Mouse (Mus musculus) midbrain, embryonic 12.5 days (tissue): ENCODE results near the gene Tmprss11g. TPM values are rescaled to one million over a fixed set of nuclear protein-coding genes. Genes with fewer than 3 reads are reported as not detected.

Experiments
- ATAC-seq: fragments of 200-750 bp; cut with Nextera tagmentation; 2 replicates; pipeline ENCODE4 v1.8.0; 2017; ENCODE audit warnings: low read depth, moderate TSS enrichment, moderate library complexity; ENCODE audit not compliant: low FRiP score
- H3K27ac ChIP-seq: fragments of 300-500 bp; sonication (generic); replicated peaks from 2 replicates; pipeline ENCODE4 v1.5.1; 2016; ENCODE audit warnings: mild to moderate bottlenecking
- H3K27me3 ChIP-seq: fragments of 300-500 bp; sonication (generic); 2 replicates; pipeline ENCODE4 v1.6.1; 2016; ENCODE audit warnings: mild to moderate bottlenecking
- H3K36me3 ChIP-seq: fragments of 300-500 bp; sonication (generic); 2 replicates; pipeline ENCODE4 v1.6.1; 2016
- H3K4me1 ChIP-seq: fragments of 300-500 bp; sonication (generic); 2 replicates; pipeline ENCODE4 v1.6.1; 2016
- H3K4me2 ChIP-seq: fragments of 300-500 bp; sonication (generic); replicated peaks from 2 replicates; pipeline ENCODE4 v1.6.1; 2016; ENCODE audit warnings: mild to moderate bottlenecking, moderate library complexity
- H3K4me3 ChIP-seq: fragments of 300-500 bp; sonication (generic); 2 replicates; pipeline ENCODE4 v1.5.1; 2016; ENCODE audit warnings: mild to moderate bottlenecking
- H3K9ac ChIP-seq: fragments of 300-500 bp; sonication (generic); replicated peaks from 2 replicates; pipeline ENCODE4 v1.6.1; 2016; ENCODE audit warnings: mild to moderate bottlenecking, moderate library complexity
- H3K9me3 ChIP-seq: fragments of 300-500 bp; sonication (generic); 2 replicates; pipeline ENCODE4 v1.6.1; 2016; ENCODE audit warnings: mild to moderate bottlenecking
- WGBS: fragments of 180-500 bp; shearing (Covaris S2); methylation state at CpG from one replicate; pipeline ENCODE4 v1.1.7; 2016; 5-methylcytosine and 5-hydroxymethylcytosine counted together
- polyA plus RNA-seq: library from polyadenylated mRNA; unstranded; fragments of >200 nt; fragmentation: Nextera tagmentation; extraction: Ambion mirVana; gene quantifications from 2 replicates; pipeline ENCODE4 v1.2.1, GENCODE M21; 2016

Gene Tmprss11g
- polyA plus RNA-seq = not detected in 2 replicates

DNA sequence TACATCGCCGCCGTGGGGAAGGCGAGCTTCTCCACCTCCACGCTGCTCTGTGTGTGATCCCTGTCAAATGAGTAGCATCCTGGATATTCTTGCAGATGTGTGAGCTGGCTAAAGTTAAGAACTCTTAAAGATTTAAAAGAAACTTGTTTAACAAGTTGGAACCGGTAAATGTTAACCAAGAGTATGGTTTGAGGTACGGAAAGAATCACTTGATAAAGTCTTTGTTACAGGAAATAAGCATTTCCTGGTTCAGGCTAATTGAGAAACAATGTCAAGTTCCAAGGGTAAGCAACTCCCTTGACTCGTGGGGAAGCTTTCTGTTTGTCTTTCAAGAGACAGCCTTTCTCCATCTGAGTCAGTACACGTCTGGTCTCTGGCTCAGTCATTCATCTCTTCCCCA is at the start of gene Tmprss11g:
Tmprss11g (minus strand) TSS at position 101 of the 400 bp plus-strand sequence.
- 82% methylated on average over 9 of the region's 9 CpGs for WGBS
- no peak within 1 kb of the TSS for H3K4me3 ChIP-seq
- no peak within 1 kb of the TSS for H3K27ac ChIP-seq
- H3K4me1 ChIP-seq = no peaks in the 10 kb centered on the region
- no peaks in the 10 kb centered on the region for H3K9me3 ChIP-seq
- no peaks in the 10 kb centered on the region for H3K36me3 ChIP-seq
- H3K27me3 ChIP-seq = no peaks in the 10 kb centered on the region
- no peak within 1 kb of the TSS for H3K9ac ChIP-seq
- no peak for ATAC-seq
- H3K4me2 ChIP-seq = no peak within 1 kb of the TSS

DNA sequence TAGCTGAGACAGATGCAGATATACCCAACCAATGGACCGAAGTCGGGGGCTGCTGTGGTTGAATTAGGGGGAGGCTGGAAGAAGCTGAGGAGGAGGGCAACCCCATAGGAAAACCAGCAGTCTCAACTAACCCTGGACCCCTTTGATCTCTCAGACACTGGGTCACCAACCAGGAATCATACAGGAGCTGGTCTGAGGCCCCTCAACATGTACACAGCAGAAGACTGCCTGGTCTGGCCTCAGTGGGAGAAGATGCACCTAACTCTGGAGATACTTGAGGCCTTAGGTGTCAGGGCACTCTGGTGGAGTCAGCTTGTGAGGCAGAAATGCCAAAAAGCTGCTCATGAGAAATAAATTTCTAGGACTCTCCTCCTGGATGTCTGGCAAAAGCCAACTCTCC is 28.3 kb upstream of the Tmprss11g start:
- Histone ChIP-seq H3K4me3 (no peak overlapping the region), H3K4me1 (no peaks in the 10 kb centered on the region), H3K27ac (no peak overlapping the region), H3K9me3 (no peaks in the 10 kb centered on the region), H3K4me2 (no peak overlapping the region), H3K36me3 (no peaks in the 10 kb centered on the region), H3K27me3 (no peaks in the 10 kb centered on the region), H3K9ac (no peak overlapping the region)
- WGBS = 89% methylated on average over 2 of the region's 2 CpGs
- ATAC-seq = no peak

DNA sequence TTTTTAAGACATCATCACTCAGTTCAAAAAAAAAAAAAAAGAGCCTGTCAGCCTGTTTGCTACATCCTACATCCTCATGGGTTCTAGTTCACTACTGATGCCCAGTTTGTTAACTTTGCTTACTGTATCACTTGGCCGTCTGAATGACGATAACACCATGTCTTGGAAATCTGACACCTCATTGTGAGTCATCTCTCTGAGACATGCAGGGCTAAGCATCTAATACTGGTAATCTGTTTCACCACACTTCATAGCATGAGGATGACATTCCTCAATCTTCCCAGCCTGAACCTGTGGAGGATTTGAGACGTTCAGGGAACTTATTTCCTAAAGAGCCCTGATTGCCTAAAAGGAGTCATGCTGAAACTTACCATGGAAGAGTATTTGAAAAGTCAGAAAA is 22.2 kb upstream of the Tmprss11g start:
- Histone ChIP-seq H3K4me1 (no peaks in the 10 kb centered on the region), H3K36me3 (no peaks in the 10 kb centered on the region), H3K4me3 (no peak overlapping the region), H3K27ac (no peak overlapping the region), H3K27me3 (no peaks in the 10 kb centered on the region), H3K4me2 (no peak overlapping the region), H3K9ac (no peak overlapping the region), H3K9me3 (no peaks in the 10 kb centered on the region)
- 79% methylated on average over 3 of the region's 3 CpGs for WGBS
- ATAC-seq = no peak

DNA sequence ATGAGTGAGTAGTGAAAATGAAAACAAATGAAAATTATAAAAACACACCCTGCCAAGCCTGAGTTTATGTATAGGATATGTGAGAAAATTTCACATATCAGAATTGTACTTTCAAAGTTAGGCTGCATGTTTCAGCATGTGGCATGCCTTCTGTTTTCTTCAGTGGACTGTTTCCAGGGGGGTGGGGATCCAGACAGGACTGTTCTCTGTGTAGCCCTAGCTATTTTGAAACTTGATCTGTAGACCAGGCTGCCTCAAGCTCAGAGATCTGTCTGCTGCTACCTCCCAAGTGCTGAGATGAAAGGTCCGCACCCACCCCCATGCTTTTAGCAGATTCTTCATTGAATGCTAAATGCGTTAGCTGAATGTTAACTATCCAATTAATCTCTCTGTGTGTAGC is 10.3 kb upstream of the Tmprss11g start:
- Histone ChIP-seq H3K27ac (no peak overlapping the region), H3K36me3 (no peaks in the 10 kb centered on the region), H3K9ac (no peak overlapping the region), H3K4me2 (no peak overlapping the region), H3K9me3 (no peaks in the 10 kb centered on the region), H3K4me3 (no peak overlapping the region), H3K4me1 (no peaks in the 10 kb centered on the region), H3K27me3 (no peaks in the 10 kb centered on the region)
- 81% methylated on average over 2 of the region's 2 CpGs for WGBS
- no peak for ATAC-seq

DNA sequence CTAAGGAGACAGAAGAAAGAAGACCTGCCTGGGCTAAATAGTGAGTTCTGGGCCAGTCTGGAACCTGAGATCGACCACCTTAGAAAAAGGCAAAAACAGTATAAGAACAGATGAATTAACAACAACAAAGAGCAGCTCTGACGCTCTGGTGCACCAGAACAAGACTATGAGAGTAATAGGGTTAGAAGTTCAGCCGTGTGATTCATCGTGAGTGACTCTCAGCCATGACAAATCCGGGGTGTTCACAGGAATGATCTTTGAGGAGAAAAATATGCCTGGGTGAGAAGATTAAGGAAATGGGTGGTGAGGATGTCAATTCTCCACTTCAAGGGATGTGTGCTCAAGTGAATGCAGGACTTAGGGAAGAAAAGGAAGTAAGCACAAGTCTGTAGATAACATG is 6.9 kb downstream of the Tmprss11g start:
- no peaks in the 10 kb centered on the region for H3K36me3 ChIP-seq
- 31% methylated on average over 5 of the region's 5 CpGs for WGBS
- no peaks in the 10 kb centered on the region for H3K9me3 ChIP-seq
- no peak overlapping the region for H3K4me2 ChIP-seq
- H3K4me3 ChIP-seq = no peak overlapping the region
- H3K9ac ChIP-seq = no peak overlapping the region
- no peak for ATAC-seq
- H3K27ac ChIP-seq = no peak overlapping the region
- H3K27me3 ChIP-seq = no peaks in the 10 kb centered on the region
- no peaks in the 10 kb centered on the region for H3K4me1 ChIP-seq

DNA sequence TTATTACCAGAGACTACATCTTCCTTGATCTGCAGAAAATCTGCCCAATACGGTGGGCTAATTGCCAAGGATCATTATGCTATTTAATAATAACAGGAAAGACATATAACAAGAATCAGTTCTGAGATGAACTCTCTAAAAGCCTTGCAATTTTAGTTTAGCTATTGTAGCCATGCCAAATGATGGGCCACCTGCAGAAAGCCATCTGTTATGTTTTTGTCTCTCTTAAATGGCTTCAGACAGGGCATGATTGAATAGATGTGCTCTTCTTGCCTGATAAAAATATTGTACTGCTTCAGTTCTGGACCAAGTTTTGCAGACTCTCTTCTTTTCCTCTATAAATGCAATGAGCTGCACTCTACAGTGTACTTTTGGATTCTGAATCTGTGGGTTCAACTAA is 24.9 kb downstream of the Tmprss11g start:
- no peak overlapping the region for H3K9ac ChIP-seq
- no peaks in the 10 kb centered on the region for H3K9me3 ChIP-seq
- ATAC-seq = no peak
- H3K36me3 ChIP-seq = no peaks in the 10 kb centered on the region
- 84% methylated on average over 1 of the region's 1 CpGs for WGBS
- H3K27ac ChIP-seq = no peak overlapping the region
- H3K4me1 ChIP-seq = no peaks in the 10 kb centered on the region
- H3K4me2 ChIP-seq = no peak overlapping the region
- H3K4me3 ChIP-seq = no peak overlapping the region
- H3K27me3 ChIP-seq = no peaks in the 10 kb centered on the region

DNA sequence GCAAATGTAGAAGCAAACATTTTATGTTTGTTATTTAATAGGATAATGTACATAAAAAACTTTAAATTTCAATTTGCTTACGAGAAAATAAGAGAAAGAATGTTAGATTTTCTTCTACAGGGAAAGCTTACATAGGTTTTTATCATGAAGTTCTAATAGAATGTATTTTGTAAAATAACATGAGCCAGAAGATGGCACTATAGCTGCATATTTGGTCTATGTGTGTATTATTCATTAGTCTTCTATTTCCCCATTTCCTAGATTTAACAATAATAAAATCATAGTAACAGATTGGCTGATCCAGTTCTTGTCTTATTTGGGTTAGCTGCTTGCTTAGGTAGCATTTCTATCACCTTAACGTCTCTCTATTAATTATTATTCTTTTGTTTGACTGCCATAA is 35.8 kb downstream of the Tmprss11g start:
- no peak overlapping the region for H3K4me2 ChIP-seq
- H3K9me3 ChIP-seq = no peaks in the 10 kb centered on the region
- 71% methylated on average over 2 of the region's 2 CpGs for WGBS
- no peaks in the 10 kb centered on the region for H3K27me3 ChIP-seq
- no peak for ATAC-seq
- H3K27ac ChIP-seq = no peak overlapping the region
- no peak overlapping the region for H3K4me3 ChIP-seq
- H3K4me1 ChIP-seq = no peaks in the 10 kb centered on the region
- H3K36me3 ChIP-seq = no peaks in the 10 kb centered on the region
- H3K9ac ChIP-seq = no peak overlapping the region

DNA sequence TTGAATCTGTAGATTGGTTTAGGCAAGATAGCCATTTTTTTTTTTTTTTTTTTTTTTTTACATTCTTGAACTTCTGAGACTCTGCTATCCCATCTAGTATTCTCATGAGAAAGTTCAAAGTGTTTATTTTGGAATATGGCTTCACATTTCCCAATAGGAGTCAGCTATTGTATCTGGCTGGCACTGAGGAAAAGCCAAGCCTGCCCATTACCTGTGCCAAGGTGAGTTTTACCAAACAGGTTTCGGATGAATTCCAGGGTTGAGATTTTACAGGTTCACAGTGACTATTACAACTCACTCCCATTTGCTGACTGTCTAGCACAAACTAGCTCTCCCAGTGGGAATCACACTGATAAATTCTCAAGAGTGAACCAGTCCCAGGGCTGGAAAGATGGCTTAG is 36.4 kb downstream of the Tmprss11g start:
- H3K27me3 ChIP-seq = no peaks in the 10 kb centered on the region
- ATAC-seq = no peak
- no peak overlapping the region for H3K4me2 ChIP-seq
- H3K9ac ChIP-seq = no peak overlapping the region
- no peaks in the 10 kb centered on the region for H3K4me1 ChIP-seq
- H3K36me3 ChIP-seq = no peaks in the 10 kb centered on the region
- WGBS = 87% methylated on average over 1 of the region's 1 CpGs
- H3K9me3 ChIP-seq = no peaks in the 10 kb centered on the region
- H3K27ac ChIP-seq = no peak overlapping the region
- H3K4me3 ChIP-seq = no peak overlapping the region

DNA sequence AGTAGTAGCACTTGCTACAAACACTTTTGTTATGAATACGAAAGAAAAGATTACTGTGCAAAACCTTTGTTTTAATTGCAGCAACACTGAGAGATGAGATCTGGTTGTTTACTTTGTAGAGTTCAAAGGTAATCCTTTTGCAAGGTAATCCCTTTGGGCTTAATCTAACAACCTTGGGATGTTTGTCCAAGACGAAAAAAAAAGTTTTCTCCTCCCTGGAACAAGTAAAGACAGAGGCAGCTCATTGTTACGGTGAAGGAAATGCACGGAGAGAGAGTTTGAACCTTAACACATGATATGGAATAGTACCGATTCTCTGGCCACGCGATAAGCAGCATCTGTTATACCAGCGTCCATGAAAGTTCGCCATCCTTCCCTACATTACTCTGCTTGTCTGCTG is 44.5 kb downstream of the Tmprss11g start:
- Histone ChIP-seq H3K4me2 (no peak overlapping the region), H3K27ac (no peak overlapping the region), H3K9ac (no peak overlapping the region), H3K4me3 (no peak overlapping the region), H3K9me3 (no peaks in the 10 kb centered on the region), H3K4me1 (no peaks in the 10 kb centered on the region), H3K27me3 (no peaks in the 10 kb centered on the region), H3K36me3 (no peaks in the 10 kb centered on the region)
- 83% methylated on average over 9 of the region's 9 CpGs for WGBS
- no peak for ATAC-seq

DNA sequence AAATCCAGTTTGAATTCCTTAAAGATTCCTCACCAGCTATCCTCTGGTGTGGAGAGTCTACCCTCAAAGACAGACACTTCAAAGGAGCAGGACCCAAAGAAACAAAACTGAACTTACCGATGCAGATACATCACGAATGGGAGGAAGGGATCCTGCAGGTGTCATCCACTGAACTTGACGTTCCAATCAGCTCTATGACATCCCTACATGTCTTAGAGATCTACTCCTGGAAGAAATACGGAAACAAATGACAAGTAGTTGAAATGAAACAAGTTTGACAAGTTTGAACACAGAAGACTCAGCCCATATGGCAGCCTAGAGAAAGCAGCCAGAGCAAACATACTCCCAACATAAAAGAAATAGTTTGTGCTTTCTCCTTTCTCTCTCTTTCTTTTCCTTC is 49.5 kb downstream of the Tmprss11g start, which contains the start of gene Tmprss11a:
Tmprss11a (minus strand) TSS at position 101 of the 400 bp plus-strand sequence.
- no peak for ATAC-seq
- Histone ChIP-seq H3K9me3 (no peaks in the 10 kb centered on the region), H3K36me3 (no peaks in the 10 kb centered on the region), H3K4me1 (no peaks in the 10 kb centered on the region), H3K4me3 (no peak within 1 kb of the TSS), H3K9ac (no peak within 1 kb of the TSS), H3K4me2 (no peak within 1 kb of the TSS), H3K27ac (no peak within 1 kb of the TSS), H3K27me3 (no peaks in the 10 kb centered on the region)
- WGBS = 79% methylated on average over 4 of the region's 4 CpGs

DNA sequence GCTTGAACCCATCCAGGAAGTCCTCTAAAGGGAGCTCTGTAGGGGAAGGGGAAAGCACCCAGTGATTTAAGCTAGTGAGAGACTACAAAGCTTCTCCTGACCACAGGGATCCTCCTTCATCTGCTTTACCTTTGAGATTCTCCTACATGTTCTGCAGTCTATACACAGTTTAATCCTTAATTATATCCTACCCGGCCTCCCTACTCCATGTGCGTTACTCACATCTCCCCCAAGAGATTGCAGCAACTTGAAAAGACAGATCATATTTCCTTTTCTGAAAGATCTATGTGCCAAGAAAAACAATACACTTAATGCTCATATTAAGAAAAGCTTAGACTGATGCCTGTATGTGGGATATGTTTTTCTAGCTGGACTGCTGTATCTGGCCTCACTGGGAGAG is 79.1 kb downstream of the Tmprss11g start:
- Histone ChIP-seq H3K4me2 (no peak overlapping the region), H3K27ac (no peak overlapping the region), H3K9ac (no peak overlapping the region), H3K4me1 (no peaks in the 10 kb centered on the region), H3K36me3 (no peaks in the 10 kb centered on the region), H3K27me3 (no peaks in the 10 kb centered on the region), H3K4me3 (no peak overlapping the region), H3K9me3 (no peaks in the 10 kb centered on the region)
- no peak for ATAC-seq
- 78% methylated on average over 2 of the region's 2 CpGs for WGBS

DNA sequence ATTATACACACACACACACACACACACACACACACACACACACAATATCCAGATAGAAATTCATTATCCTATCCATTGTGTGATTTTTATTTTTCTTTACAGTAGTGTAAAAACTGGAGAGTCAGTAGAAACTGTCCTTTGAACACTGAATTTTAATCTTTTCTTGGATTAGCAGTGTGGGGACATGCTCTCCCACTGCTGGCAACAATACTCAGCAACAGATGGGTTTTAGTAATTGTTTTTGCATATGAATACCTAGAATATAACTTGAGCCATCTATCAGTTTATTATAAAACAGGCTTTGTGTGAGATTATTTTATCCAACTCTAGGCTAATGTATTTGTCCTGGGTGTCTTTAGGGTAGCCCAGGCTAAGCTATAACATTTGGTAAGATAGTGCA is 79.9 kb downstream of the Tmprss11g start:
- H3K36me3 ChIP-seq = no peaks in the 10 kb centered on the region
- H3K4me2 ChIP-seq = no peak overlapping the region
- H3K9ac ChIP-seq = no peak overlapping the region
- no peak overlapping the region for H3K4me3 ChIP-seq
- ATAC-seq = no peak
- H3K27ac ChIP-seq = no peak overlapping the region
- H3K9me3 ChIP-seq = no peaks in the 10 kb centered on the region
- no peaks in the 10 kb centered on the region for H3K27me3 ChIP-seq
- no peaks in the 10 kb centered on the region for H3K4me1 ChIP-seq
